Mouse (Mus musculus): ENCODE data around the gene Ndrg2. TPM values are rescaled to one million over a fixed set of nuclear protein-coding genes. Genes with fewer than 3 reads are reported as not detected.

The Ndrg2 gene
- polyA plus RNA-seq, 1 experiment from 2014 or later, result 269 TPM

- ATAC-seq (ENCODE audit: insufficient number of reproducible peaks, insufficient read depth, low FRiP score, low read depth), result no peak
- Histone ChIP-seq H3K4me3 (ENCODE audit: control insufficient read depth in 1 of 2, insufficient read depth in 1 of 2, low read depth in 1 of 2, low read length in 2 of 2) (peak overlapping the region; percentile 63 to 82), H3K9ac (ENCODE audit: low read length) (peak overlapping the region; percentile 91), H3K9me3 (ENCODE audit: control insufficient read depth, low read length) (no peaks in the 10 kb centered on the region), H3K27ac (replicated peaks in 1 of 2; ENCODE audit: control insufficient read depth in 1 of 2, insufficient read depth in 1 of 2, low read depth in 2 of 2, low read length in 2 of 2) (peak overlapping the region; percentile 79 to 96), H3K27me3 (ENCODE audit: control insufficient read depth, insufficient read depth, low read length) (no peaks in the 10 kb centered on the region; the same call in 1 of the 2 replicates), H3K4me2 (ENCODE audit: low read length) (peak overlapping the region; percentile 98), H3K4me1 (ENCODE audit: control insufficient read depth in 2 of 2, insufficient read depth in 2 of 2, low read length in 2 of 2) (peaks cover 15 to 28% of the 10 kb centered on the region in 2 experiments), H3K36me3 (ENCODE audit: control insufficient read depth, insufficient read depth, low read length) (peaks cover 38% of the 10 kb centered on the region)
- WGBS, result 8% methylated on average over 14 of the region's 14 CpGs
Measured at GRCm38 (mm10) chr14:51912391-51913061, 1.4 kb downstream of the Ndrg2 start.

DNA sequence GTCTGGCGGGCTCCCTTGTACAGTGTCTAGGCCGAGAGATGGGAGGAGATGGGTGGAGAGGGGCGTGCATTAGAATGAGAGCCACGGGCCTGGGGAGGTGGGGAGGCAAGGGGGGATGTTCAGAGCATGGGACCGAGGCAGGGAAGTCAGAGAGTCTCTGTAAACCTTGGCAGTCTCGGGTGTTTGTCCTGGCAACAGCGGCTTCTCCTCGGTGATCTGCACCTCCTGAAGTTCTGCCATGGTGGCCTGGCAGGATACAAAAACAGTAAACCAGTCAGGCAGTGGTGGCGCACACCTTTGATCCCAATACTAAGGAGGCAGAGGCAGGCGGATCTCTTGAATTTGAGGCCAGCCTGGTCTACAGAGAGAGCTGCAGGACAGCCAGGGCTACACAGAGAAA lies 2.7 kb downstream of the Ndrg2 start:
- Histone ChIP-seq H3K9ac (ENCODE audit: low read length) (no peak overlapping the region), H3K4me1 (ENCODE audit: control insufficient read depth in 2 of 2, insufficient read depth in 2 of 2, low read length in 2 of 2) (peaks cover 24 to 40% of the 10 kb centered on the region in 2 experiments), H3K27ac (replicated peaks in 1 of 2; ENCODE audit: control insufficient read depth in 1 of 2, insufficient read depth in 1 of 2, low read depth in 2 of 2, low read length in 2 of 2) (no peak overlapping the region), H3K36me3 (ENCODE audit: control insufficient read depth, insufficient read depth, low read length) (peaks cover 51% of the 10 kb centered on the region), H3K4me3 (ENCODE audit: control insufficient read depth in 1 of 2, insufficient read depth in 1 of 2, low read depth in 1 of 2, low read length in 2 of 2) (peak overlapping the region in 1 of 2 experiments; percentile 82; a peak in 1 of 4 replicates), H3K27me3 (ENCODE audit: control insufficient read depth, insufficient read depth, low read length) (no peaks in the 10 kb centered on the region; the same call in 1 of the 2 replicates), H3K9me3 (ENCODE audit: control insufficient read depth, low read length) (no peaks in the 10 kb centered on the region), H3K4me2 (ENCODE audit: low read length) (peak overlapping the region; percentile 98; the same call in 1 of the 2 replicates)
- ATAC-seq (ENCODE audit: insufficient number of reproducible peaks, insufficient read depth, low FRiP score, low read depth), result no peak
- WGBS, result 82% methylated on average over 10 of the region's 10 CpGs

- Histone ChIP-seq H3K4me1 (ENCODE audit: control insufficient read depth in 2 of 2, insufficient read depth in 2 of 2, low read length in 2 of 2) (peaks cover 18 to 22% of the 10 kb centered on the region in 2 experiments), H3K27ac (replicated peaks in 1 of 2; ENCODE audit: control insufficient read depth in 1 of 2, insufficient read depth in 1 of 2, low read depth in 2 of 2, low read length in 2 of 2) (no peak overlapping the region), H3K4me2 (ENCODE audit: low read length) (no peak overlapping the region), H3K9me3 (ENCODE audit: control insufficient read depth, low read length) (no peaks in the 10 kb centered on the region), H3K36me3 (ENCODE audit: control insufficient read depth, insufficient read depth, low read length) (peaks cover 70% of the 10 kb centered on the region), H3K4me3 (ENCODE audit: control insufficient read depth in 1 of 2, insufficient read depth in 1 of 2, low read depth in 1 of 2, low read length in 2 of 2) (no peak overlapping the region), H3K27me3 (ENCODE audit: control insufficient read depth, insufficient read depth, low read length) (no peaks in the 10 kb centered on the region), H3K9ac (ENCODE audit: low read length) (no peak overlapping the region)
- ATAC-seq (ENCODE audit: insufficient number of reproducible peaks, insufficient read depth, low FRiP score, low read depth), result no peak
- 77% methylated on average over 11 of the region's 11 CpGs for WGBS
Measured at GRCm38 (mm10) chr14:51906102-51906501, 7.9 kb downstream of the Ndrg2 start.

- Histone ChIP-seq H3K27me3 (ENCODE audit: control insufficient read depth, insufficient read depth, low read length) (no peaks in the 10 kb centered on the region), H3K9me3 (ENCODE audit: control insufficient read depth, low read length) (no peaks in the 10 kb centered on the region), H3K9ac (ENCODE audit: low read length) (no peak overlapping the region), H3K4me1 (ENCODE audit: control insufficient read depth in 2 of 2, insufficient read depth in 2 of 2, low read length in 2 of 2) (peaks cover 18 to 22% of the 10 kb centered on the region in 2 experiments), H3K4me2 (ENCODE audit: low read length) (no peak overlapping the region), H3K27ac (replicated peaks in 1 of 2; ENCODE audit: control insufficient read depth in 1 of 2, insufficient read depth in 1 of 2, low read depth in 2 of 2, low read length in 2 of 2) (no peak overlapping the region), H3K36me3 (ENCODE audit: control insufficient read depth, insufficient read depth, low read length) (peaks cover 56% of the 10 kb centered on the region), H3K4me3 (ENCODE audit: control insufficient read depth in 1 of 2, insufficient read depth in 1 of 2, low read depth in 1 of 2, low read length in 2 of 2) (no peak overlapping the region)
- 70% methylated on average over 7 of the region's 7 CpGs for WGBS
- ATAC-seq (ENCODE audit: insufficient number of reproducible peaks, insufficient read depth, low FRiP score, low read depth), result no peak
Measured at GRCm38 (mm10) chr14:51904706-51905105, 9.3 kb downstream of the Ndrg2 start.

GRCm38 (mm10) chr14:51903782-51904181 lies 10.2 kb downstream of the Ndrg2 start:
- peaks cover 47% of the 10 kb centered on the region for H3K36me3 ChIP-seq (ENCODE audit: control insufficient read depth, insufficient read depth, low read length)
- H3K27me3 ChIP-seq (ENCODE audit: control insufficient read depth, insufficient read depth, low read length), result no peaks in the 10 kb centered on the region
- H3K4me3 ChIP-seq (ENCODE audit: control insufficient read depth in 1 of 2, insufficient read depth in 1 of 2, low read depth in 1 of 2, low read length in 2 of 2), result no peak overlapping the region
- WGBS, result 81% methylated on average over 9 of the region's 9 CpGs
- H3K27ac ChIP-seq (replicated peaks in 1 of 2; ENCODE audit: control insufficient read depth in 1 of 2, insufficient read depth in 1 of 2, low read depth in 2 of 2, low read length in 2 of 2), result no peak overlapping the region; a peak in 1 of 4 replicates
- H3K4me1 ChIP-seq (ENCODE audit: control insufficient read depth in 2 of 2, insufficient read depth in 2 of 2, low read length in 2 of 2), result peaks cover 18 to 22% of the 10 kb centered on the region in 2 experiments
- no peak overlapping the region for H3K9ac ChIP-seq (ENCODE audit: low read length)
- no peaks in the 10 kb centered on the region for H3K9me3 ChIP-seq (ENCODE audit: control insufficient read depth, low read length)
- no peak for ATAC-seq (ENCODE audit: insufficient number of reproducible peaks, insufficient read depth, low FRiP score, low read depth)
- no peak overlapping the region for H3K4me2 ChIP-seq (ENCODE audit: low read length)

DNA sequence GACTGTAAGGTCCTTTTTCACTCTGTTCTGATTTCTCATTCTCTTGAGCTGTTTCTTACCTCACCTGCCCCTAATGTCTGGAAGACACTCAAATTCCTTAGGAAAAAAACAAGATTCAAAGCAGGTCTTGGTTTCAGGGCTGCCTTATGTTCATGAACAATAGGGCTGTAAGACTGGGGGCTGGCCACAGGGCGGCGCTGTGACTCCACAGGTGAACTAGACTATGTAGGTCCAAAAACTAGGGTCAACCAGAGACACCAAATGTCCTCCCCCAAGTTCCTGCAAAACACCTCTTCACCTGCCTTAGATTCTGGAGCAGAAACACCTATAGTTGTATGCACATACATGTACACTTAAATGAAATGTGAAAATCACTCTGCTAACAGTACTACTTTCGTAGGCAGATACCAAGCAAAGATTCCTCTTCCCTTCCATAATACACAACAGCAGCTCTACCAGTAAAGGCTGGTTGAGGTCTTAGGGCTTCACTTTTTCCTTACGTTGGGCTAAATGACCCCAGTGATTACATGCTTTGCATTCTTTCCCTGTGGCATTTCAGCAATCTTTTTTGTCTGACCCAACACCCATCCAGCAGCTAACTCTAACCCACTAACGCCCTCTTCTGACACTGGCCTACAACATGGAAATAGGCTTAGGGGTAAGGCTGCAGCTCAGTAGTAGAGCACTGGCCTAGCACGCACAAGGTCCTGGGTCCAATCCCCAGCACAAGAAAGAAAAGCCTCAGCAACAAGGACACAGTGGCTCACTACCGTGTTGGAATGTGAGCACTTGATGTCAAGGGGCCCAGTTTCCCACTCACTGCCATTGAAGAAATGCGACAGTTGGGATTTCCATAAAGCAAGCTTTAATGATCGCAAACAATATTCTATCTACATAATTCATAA lies 10.9 kb downstream of the Ndrg2 start:
- no peaks in the 10 kb centered on the region for H3K9me3 ChIP-seq (ENCODE audit: control insufficient read depth, low read length)
- peak; percentile 32; the same call in 1 of the 2 replicates for ATAC-seq (ENCODE audit: insufficient number of reproducible peaks, insufficient read depth, low FRiP score, low read depth)
- no peak overlapping the region for H3K9ac ChIP-seq (ENCODE audit: low read length)
- H3K4me2 ChIP-seq (ENCODE audit: low read length), result no peak overlapping the region
- no peak overlapping the region; a peak in 1 of 4 replicates for H3K27ac ChIP-seq (replicated peaks in 1 of 2; ENCODE audit: control insufficient read depth in 1 of 2, insufficient read depth in 1 of 2, low read depth in 2 of 2, low read length in 2 of 2)
- peaks cover 18 to 22% of the 10 kb centered on the region in 2 experiments for H3K4me1 ChIP-seq (ENCODE audit: control insufficient read depth in 2 of 2, insufficient read depth in 2 of 2, low read length in 2 of 2)
- WGBS, result 35% methylated on average over 9 of the region's 9 CpGs
- H3K27me3 ChIP-seq (ENCODE audit: control insufficient read depth, insufficient read depth, low read length), result no peaks in the 10 kb centered on the region
- no peak overlapping the region for H3K4me3 ChIP-seq (ENCODE audit: control insufficient read depth in 1 of 2, insufficient read depth in 1 of 2, low read depth in 1 of 2, low read length in 2 of 2)
- H3K36me3 ChIP-seq (ENCODE audit: control insufficient read depth, insufficient read depth, low read length), result peaks cover 40% of the 10 kb centered on the region

- Histone ChIP-seq H3K27me3 (ENCODE audit: control insufficient read depth, insufficient read depth, low read length) (no peaks in the 10 kb centered on the region), H3K9me3 (ENCODE audit: control insufficient read depth, low read length) (no peaks in the 10 kb centered on the region), H3K27ac (replicated peaks in 1 of 2; ENCODE audit: control insufficient read depth in 1 of 2, insufficient read depth in 1 of 2, low read depth in 2 of 2, low read length in 2 of 2) (no peak overlapping the region), H3K4me3 (ENCODE audit: control insufficient read depth in 1 of 2, insufficient read depth in 1 of 2, low read depth in 1 of 2, low read length in 2 of 2) (no peak overlapping the region), H3K4me2 (ENCODE audit: low read length) (no peak overlapping the region), H3K36me3 (ENCODE audit: control insufficient read depth, insufficient read depth, low read length) (peaks cover 5% of the 10 kb centered on the region; the same call in 1 of the 2 replicates), H3K9ac (ENCODE audit: low read length) (no peak overlapping the region), H3K4me1 (ENCODE audit: control insufficient read depth in 2 of 2, insufficient read depth in 2 of 2, low read length in 2 of 2) (peaks cover 7% of the 10 kb centered on the region in 2 experiments)
- 92% methylated on average over 1 of the region's 1 CpGs for WGBS
- no peak for ATAC-seq (ENCODE audit: insufficient number of reproducible peaks, insufficient read depth, low FRiP score, low read depth)
Measured at GRCm38 (mm10) chr14:51899351-51899750, 14.6 kb downstream of the Ndrg2 start.

Measured in heart, embryonic 14.5 days (tissue).